Mouse (Mus musculus) heart, adult 2 months (tissue): ENCODE data around the gene Helz.

Source experiments
- CTCF ChIP-seq: fragments of 200-600 bp; IDR thresholded peaks from 2 replicates; pipeline ENCODE4 v1.8.1; 2022; ENCODE audit warnings: antibody characterized with exemption, mild to moderate bottlenecking, moderate library complexity
- EP300 ChIP-seq: fragments of 200-500 bp; IDR thresholded peaks from 2 replicates; pipeline ENCODE4 v1.6.1; 2011; ENCODE audit warnings: low read depth, low read length, control low read depth; ENCODE audit not compliant: insufficient read depth

GRCm38 (mm10) chr11:107657117-107657516 is 109.4 kb downstream of the Helz start:
- TF ChIP-seq EP300 (no peak), CTCF (no peak)
